Mouse (Mus musculus) liver, adult 2 months (tissue): ENCODE data around the gene C530008M17Rik.

Experiments used
- CTCF ChIP-seq: fragments of 200-500 bp; IDR thresholded peaks from 2 replicates; pipeline ENCODE4 v1.5.1; 2011; ENCODE audit warnings: low read depth, low read length, control low read depth
- POLR2A ChIP-seq: fragments of 200-500 bp; IDR thresholded peaks from 2 replicates; pipeline ENCODE4 v1.6.1; 2011; ENCODE audit warnings: low read length, control low read depth; ENCODE audit not compliant: insufficient read depth; ENCODE audit errors: extremely low read depth

- TF ChIP-seq POLR2A (no peak), CTCF (no peak)
Observed at GRCm38 (mm10) chr5:76687961-76688600, 31.8 kb downstream of the C530008M17Rik start.
